Mouse (Mus musculus) lung, postnatal 0 days (tissue): ENCODE data around the gene Brinp1.

Experiments
- CTCF ChIP-seq: IDR thresholded peaks from 2 replicates; pipeline ENCODE4 v1.5.1; 2016; ENCODE audit warnings: antibody characterized with exemption, mild to moderate bottlenecking
- EP300 ChIP-seq: IDR thresholded peaks from 2 replicates; pipeline ENCODE4 v1.6.1; 2016; ENCODE audit warnings: antibody characterized with exemption, mild to moderate bottlenecking, control low read depth

- TF ChIP-seq EP300: no peak
- peak; percentile 69 for TF ChIP-seq CTCF
Measured at GRCm38 (mm10) chr4:68845964-68846363, 108.2 kb downstream of the Brinp1 start.
